Mouse (Mus musculus) left cerebral cortex, postnatal 10 days (tissue): Measurements from ENCODE around the gene Krtcap2. TPM values are rescaled to one million over a fixed set of nuclear protein-coding genes. Genes with fewer than 3 reads are reported as not detected.

Experiments
- DNase-seq, 2 experiments: peaks; one replicate each; pipeline ENCODE4 v3.0.0; 2021 to 2022; ENCODE audit warnings: low spot score in 2 of 2, mixed read lengths in 1 of 2; ENCODE audit errors: extremely low spot score in 1 of 2
- intact Hi-C: fragments of 180-260 bp; cut with DNase I; formaldehyde crosslinking; loops from one replicate; pipeline ENCODE4 v1.15.1; 2025
- total RNA-seq, 2 experiments: library from RNA; stranded (reverse); gene quantifications; 2 replicates each; pipeline ENCODE4 v1.2.3; 2021

Gene Krtcap2
- total RNA-seq, 2 experiments from 2014 or later = 72.1 to 92.1 TPM

GRCm38 (mm10) chr3:89243609-89244008 is 2.2 kb upstream of the Krtcap2 start:
- peak in 1 of 2 experiments; percentile 69 for DNase-seq
- intact Hi-C loops = no loop called here

GRCm38 (mm10) chr3:89244158-89244981 is 1.4 kb upstream of the Krtcap2 start:
- intact Hi-C loops = no loop called here

GRCm38 (mm10) chr3:89244982-89245687 is 631 bp upstream of the Krtcap2 start:
- peak; percentile 72 to 90 for DNase-seq
- intact Hi-C loops = loop anchor here (5.0 kb wide), 1 partner anchor 37 kb away; the partner anchor contains the start of gene Efna1

More at GRCm38 (mm10) chr3:89244158-89244981, 1.4 kb upstream of the Krtcap2 start:
- peak in 1 of 2 experiments; percentile 74 for DNase-seq

- peak; percentile 90 to 94 for DNase-seq
- intact Hi-C loops = loop anchor here (5.0 kb wide), 1 partner anchor 36 kb away; the partner anchor contains the start of gene Efna1
Observed at GRCm38 (mm10) chr3:89246261-89247100, 715 bp downstream of the Krtcap2 start, which contains the start of gene Trim46. TSS of gene Trim46 (minus strand) at chr3:89246309.

- DNase-seq = no peak
- intact Hi-C loops = loop anchor here (5.0 kb wide), 1 partner anchor 35 kb away; the partner anchor contains the start of gene Efna1
Observed at GRCm38 (mm10) chr3:89247466-89247865, 1.7 kb downstream of the Krtcap2 start.

GRCm38 (mm10) chr3:89250435-89251040 is 4.8 kb downstream of the Krtcap2 start:
- DNase-seq = no peak
- intact Hi-C loops = loop anchor here (5.0 kb wide), 1 partner anchor 47 kb away; no protein-coding TSS in a partner anchor

GRCm38 (mm10) chr3:89251365-89251895 is 5.7 kb downstream of the Krtcap2 start:
- DNase-seq = peak in 1 of 2 experiments; percentile 84

GRCm38 (mm10) chr3:89254994-89255393 is 9.2 kb downstream of the Krtcap2 start:
- intact Hi-C loops = loop anchor here (5.0 kb wide), 1 partner anchor 42 kb away; no protein-coding TSS in a partner anchor
- no peak for DNase-seq

More at GRCm38 (mm10) chr3:89251365-89251895, 5.7 kb downstream of the Krtcap2 start:
- intact Hi-C loops = loop anchor here (5.0 kb wide), 1 partner anchor 46 kb away; no protein-coding TSS in a partner anchor

- no peak for DNase-seq
- intact Hi-C loops = no loop called here
Observed at GRCm38 (mm10) chr3:89256177-89256576, 10.4 kb downstream of the Krtcap2 start.

GRCm38 (mm10) chr3:89259076-89259475 is 13.3 kb downstream of the Krtcap2 start, which contains the start of gene Dpm3:
TSS of gene Dpm3 (plus strand) at chr3:89259358.
- intact Hi-C loops = no loop called here
- DNase-seq = no peak

- intact Hi-C loops = loop anchor here (10.0 kb wide), 1 partner anchor 595 kb away; no protein-coding TSS in a partner anchor
- no peak for DNase-seq
Observed at GRCm38 (mm10) chr3:89260211-89260610, 14.4 kb downstream of the Krtcap2 start.

- no peak for DNase-seq
- intact Hi-C loops = loop anchor here (10.0 kb wide), 1 partner anchor 592 kb away; no protein-coding TSS in a partner anchor
Observed at GRCm38 (mm10) chr3:89262417-89262816, 16.7 kb downstream of the Krtcap2 start.

- intact Hi-C loops = loop anchor here (10.0 kb wide), 1 partner anchor 588 kb away; no protein-coding TSS in a partner anchor
- peak; percentile 78 to 80 for DNase-seq
Observed at GRCm38 (mm10) chr3:89266439-89266893, 20.7 kb downstream of the Krtcap2 start.

GRCm38 (mm10) chr3:89268916-89269315 is 23.1 kb downstream of the Krtcap2 start:
- intact Hi-C loops = loop anchor here (10.0 kb wide), 1 partner anchor 586 kb away; no protein-coding TSS in a partner anchor
- no peak for DNase-seq

- DNase-seq = peak; percentile 73 to 93
- intact Hi-C loops = no loop called here
Observed at GRCm38 (mm10) chr3:89270051-89270755, 24.4 kb downstream of the Krtcap2 start, which contains the start of gene Slc50a1. TSS of gene Slc50a1 (minus strand) at chr3:89270570.

- intact Hi-C loops = no loop called here
- peak in 1 of 2 experiments; percentile 62 for DNase-seq
Observed at GRCm38 (mm10) chr3:89270891-89271290, 25.1 kb downstream of the Krtcap2 start.

GRCm38 (mm10) chr3:89271760-89272159 is 26.0 kb downstream of the Krtcap2 start:
- DNase-seq = no peak
- intact Hi-C loops = no loop called here
